Mouse (Mus musculus) C2C12 (cell line): ENCODE measurements around the gene Kptn.

Experiments
- CTCF ChIP-seq: IDR thresholded peaks from one replicate; pipeline ENCODE4 v1.5.1; 2011; ENCODE audit not compliant: control insufficient read depth, insufficient read depth, insufficient read length
- MAX ChIP-seq: IDR thresholded peaks from one replicate; pipeline ENCODE4 v1.6.1; 2011; ENCODE audit warnings: mild to moderate bottlenecking, control low read depth
- MYOD1 ChIP-seq: IDR thresholded peaks from one replicate; pipeline ENCODE4 v1.6.1; 2011; ENCODE audit warnings: low read depth; ENCODE audit not compliant: control insufficient read depth, insufficient read length
- MYOG ChIP-seq: IDR thresholded peaks from one replicate; pipeline ENCODE4 v1.6.1; 2011; ENCODE audit not compliant: control insufficient read depth, insufficient read length; ENCODE audit errors: extremely low read depth
- USF1 ChIP-seq: IDR thresholded peaks from one replicate; pipeline ENCODE4 v1.6.1; 2011; ENCODE audit warnings: low read depth, mild to moderate bottlenecking, control low read depth, moderate library complexity

- TF ChIP-seq CTCF (no peak), USF1 (no peak), MYOG (no peak), MYOD1 (no peak), MAX (no peak)
Observed at GRCm38 (mm10) chr7:16130956-16131634, 11.4 kb downstream of the Kptn start.
